ENCODE assay signal across 13 mouse cellular contexts in the genomic region with DNA sequence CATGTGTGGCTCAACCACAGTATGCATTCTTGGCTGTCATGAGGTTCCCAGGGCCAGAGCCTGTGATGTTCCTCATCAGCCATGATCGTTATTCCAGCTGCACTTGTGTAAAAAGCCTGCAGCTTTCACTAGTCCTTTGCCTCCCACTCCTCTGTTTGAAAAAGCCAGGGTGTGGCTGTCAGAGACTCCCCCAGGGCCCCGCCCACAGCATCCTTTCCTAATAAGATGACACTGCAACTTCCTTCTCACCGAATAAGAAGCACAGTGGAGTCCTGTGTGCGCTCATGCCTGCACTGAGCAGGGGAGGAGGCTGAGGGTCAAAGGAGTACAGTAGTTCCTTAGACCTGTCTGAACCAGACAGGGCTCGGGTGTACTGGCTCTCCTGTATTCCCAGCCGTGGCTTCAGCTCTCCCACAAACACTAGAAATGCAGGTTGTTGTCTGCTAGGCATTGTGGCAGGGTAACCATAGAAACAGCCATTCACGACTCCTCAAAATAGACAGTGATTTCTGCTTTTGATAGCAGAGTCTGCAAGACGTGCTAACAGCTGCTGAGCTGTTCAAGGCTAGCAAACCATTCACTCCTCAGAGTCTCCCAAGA. TPM values are rescaled to one million over a fixed set of nuclear protein-coding genes. Genes with fewer than 3 reads are reported as not detected.
A peak's percentile ranks its signal among the peaks of the same experiment; 100 is the strongest.
DNase-seq lines count a peak whose midpoint lies in the region; ATAC-seq and TF ChIP-seq lines count a peak whose summit lies in the region.
"Had no signal": no experiment of that assay in that cellular context is flagged by ENCODE, and none has a peak within 500 bp of the region (broad histone marks: within the 10 kb centered on the region; RNA-seq: fewer than 3 reads in every experiment).

No protein-coding gene starts in this region.

- no peak for TF ChIP-seq POLR2A in olfactory bulb, adult 2 months (IDR thresholded peaks at IDR 0.05; ENCODE audit: insufficient read depth, low read depth, low read length)

- H3K4me3 ChIP-seq in layer of hippocampus, adult 2 months: no peak overlapping the region; the same call in 1 of the 2 replicates
- no peak overlapping the region for H3K4me3 ChIP-seq in hindbrain, postnatal 0 days (ENCODE audit: low read length)
- no peak overlapping the region for H3K4me3 ChIP-seq in olfactory bulb, adult 2 months (ENCODE audit: insufficient read depth, low read depth, low read length)
- no peak overlapping the region for H3K4me3 ChIP-seq in heart, embryonic 11.5 days (ENCODE audit: low read depth, low read length)
- H3K4me3 ChIP-seq in heart, embryonic 12.5 days: no peak overlapping the region

- no peak overlapping the region for H3K9ac ChIP-seq in hindbrain, postnatal 0 days (replicated peaks; ENCODE audit: low read length)
- H3K9ac ChIP-seq in heart, embryonic 11.5 days (ENCODE audit: low read depth, low read length): no peak overlapping the region
- H3K9ac ChIP-seq in heart, embryonic 12.5 days: no peak overlapping the region

- H3K36me3 ChIP-seq in hindbrain, postnatal 0 days (ENCODE audit: insufficient read depth, low read length): peaks cover 9% of the 10 kb centered on the region; the same call in 1 of the 2 replicates
- no peaks in the 10 kb centered on the region for H3K36me3 ChIP-seq in heart, embryonic 11.5 days (ENCODE audit: control insufficient read depth, insufficient read depth, low read length)
- H3K36me3 ChIP-seq in heart, embryonic 12.5 days: no peaks in the 10 kb centered on the region
- H3K36me3 ChIP-seq: G1E had no signal

- ATAC-seq in hindbrain, postnatal 0 days: peak; percentile 72
- ATAC-seq in heart, embryonic 11.5 days (replicated peaks; ENCODE audit: insufficient number of reproducible peaks, low FRiP score, low TSS enrichment): no peak
- no peak for ATAC-seq in cerebellum, adult (ENCODE audit: insufficient number of reproducible peaks, low FRiP score, low TSS enrichment)
- no peak for ATAC-seq in heart, embryonic 12.5 days (ENCODE audit: insufficient number of reproducible peaks, low FRiP score)

- no peaks in the 10 kb centered on the region for H3K9me3 ChIP-seq in hindbrain, postnatal 0 days (ENCODE audit: low read length)
- no peaks in the 10 kb centered on the region for H3K9me3 ChIP-seq in heart, embryonic 11.5 days (replicated peaks; ENCODE audit: control insufficient read depth, low read length)
- no peaks in the 10 kb centered on the region for H3K9me3 ChIP-seq in heart, embryonic 12.5 days (replicated peaks)

- H3K27me3 ChIP-seq in hindbrain, postnatal 0 days (ENCODE audit: insufficient read depth, low read length): no peaks in the 10 kb centered on the region
- H3K27me3 ChIP-seq in heart, embryonic 11.5 days (ENCODE audit: control insufficient read depth, insufficient read depth, low read length): peaks cover 5% of the 10 kb centered on the region; the same call in 1 of the 2 replicates
- H3K27me3 ChIP-seq in heart, embryonic 12.5 days (replicated peaks): peaks cover 12% of the 10 kb centered on the region; the same call in 1 of the 2 replicates

- no peak overlapping the region for H3K4me2 ChIP-seq in hindbrain, postnatal 0 days (ENCODE audit: low read depth, low read length)
- H3K4me2 ChIP-seq in heart, embryonic 11.5 days: no peak overlapping the region
- H3K4me2 ChIP-seq in heart, embryonic 12.5 days: no peak overlapping the region

- 27% methylated on average over 8 of the region's 8 CpGs for WGBS in hindbrain, postnatal 0 days
- WGBS in olfactory bulb, adult 2 months: 20% methylated on average over 8 of the region's 8 CpGs
- WGBS in heart, embryonic 11.5 days (ENCODE audit: insufficient replicate concordance): 47% methylated on average over 8 of the region's 8 CpGs
- 52% methylated on average over 8 of the region's 8 CpGs for WGBS in heart, embryonic 12.5 days

- H3K4me1 ChIP-seq in hindbrain, postnatal 0 days (ENCODE audit: insufficient read depth, low read length): no peaks in the 10 kb centered on the region
- H3K4me1 ChIP-seq in olfactory bulb, adult 2 months (ENCODE audit: control insufficient read depth, insufficient read depth, low read length): peaks cover 24% of the 10 kb centered on the region
- no peaks in the 10 kb centered on the region for H3K4me1 ChIP-seq in heart, embryonic 11.5 days (ENCODE audit: control insufficient read depth, insufficient read depth, low read length)
- H3K4me1 ChIP-seq in heart, embryonic 12.5 days (replicated peaks): no peaks in the 10 kb centered on the region

- TF ChIP-seq CTCF in layer of hippocampus, adult 2 months (conservative IDR thresholded peaks at IDR 0.05): no peak
- TF ChIP-seq CTCF in hindbrain, postnatal 0 days (IDR thresholded peaks at IDR 0.05; ENCODE audit: low read depth): no peak
- no peak for TF ChIP-seq CTCF in olfactory bulb, adult 2 months (IDR thresholded peaks at IDR 0.05; ENCODE audit: insufficient read depth, low read depth, low read length)

- H3K27ac ChIP-seq in layer of hippocampus, adult 2 months: peak overlapping the region; percentile 87
- peak overlapping the region; percentile 69 for H3K27ac ChIP-seq in hindbrain, postnatal 0 days
- peak overlapping the region; percentile 78 for H3K27ac ChIP-seq in olfactory bulb, adult 2 months (ENCODE audit: insufficient read depth, low read depth, low read length)
- H3K27ac ChIP-seq in heart, embryonic 11.5 days (ENCODE audit: low read depth, low read length): no peak overlapping the region
- no peak overlapping the region for H3K27ac ChIP-seq in heart, embryonic 12.5 days (ENCODE audit: poor library complexity, severe bottlenecking)

- peak in 1 of 2 experiments; percentile 78 for DNase-seq in layer of hippocampus, adult 2 months (ENCODE audit: low spot score in 2 of 2)
- no peak for DNase-seq in layer of hippocampus, postnatal 10 days (ENCODE audit: low spot score in 2 of 2)
- peak; percentile 70 for DNase-seq in brain, embryonic 18.5 days (ENCODE audit: low read depth, low spot score)
- DNase-seq in hindbrain, postnatal 0 days (ENCODE audit: low spot score): peak; percentile 44
- DNase-seq: adrenal gland, postnatal 25 days; embryo, embryonic 11 days; gastrocnemius, postnatal 36 days; thymus, adult 2 months had no signal

RNA-seq across cellular contexts. Expression of gene Wfs1, which starts 43.8 kb away (rescaled TPM):
- total RNA-seq in layer of hippocampus, adult 2 months (2021): 100 to 1,000 TPM; 133 to 144 TPM
- total RNA-seq in layer of hippocampus, postnatal 10 days (2021): 10 to 100 TPM; 65.9 to 91.7 TPM
- total RNA-seq in hindbrain, postnatal 0 days (2014; rRNA removed): 9.8 and 14.0 TPM in 2 replicates
- 8.7 and 9.2 TPM in 2 replicates for polyA plus RNA-seq in hindbrain, postnatal 0 days (2015; fragmentation: Nextera tagmentation; extraction: Ambion mirVana)
- polyA plus RNA-seq in olfactory bulb, adult 2 months (2012; ENCODE audit: insufficient read depth, insufficient read length, low replicate concordance, missing spikeins): not detected in 2 replicates
- 23.8 and 28.5 TPM in 2 replicates for polyA plus RNA-seq in heart, embryonic 11.5 days (2014; fragmentation: Nextera tagmentation; extraction: Ambion mirVana)
- 32.0 and 32.7 TPM in 2 replicates for polyA plus RNA-seq in heart, embryonic 12.5 days (2016; fragmentation: Nextera tagmentation; extraction: Ambion mirVana)

Comparison
In these comparisons a context has a peak if more than half of its experiments do, and no peak if none do; other contexts are left out.
1. DNase-seq: peak in brain, embryonic 18.5 days (single experiment) and hindbrain, postnatal 0 days (single experiment); none in layer of hippocampus, postnatal 10 days (0 of 2).
2. H3K27ac ChIP-seq: peak in layer of hippocampus, adult 2 months (single experiment), hindbrain, postnatal 0 days (single experiment) and olfactory bulb, adult 2 months (single experiment); none in heart, embryonic 11.5 days (single experiment) and heart, embryonic 12.5 days (single experiment).